Mouse (Mus musculus) heart, postnatal 36 days (tissue): ENCODE measurements around the gene Tsc22d1. TPM values are rescaled to one million over a fixed set of nuclear protein-coding genes. Genes with fewer than 3 reads are reported as not detected.
A peak's percentile ranks its signal among the peaks of the same experiment; 100 is the strongest.

Experiments used
- DNase-seq, 2 experiments: peaks; one replicate each; pipeline ENCODE4 v3.0.0; 2021 to 2022
- intact Hi-C: fragments of 180-260 bp; cut with DNase I; formaldehyde crosslinking; loops from one replicate; pipeline ENCODE4 v1.15.1; 2025
- total RNA-seq, 2 experiments: library from RNA; stranded (reverse); gene quantifications; 2 replicates each; pipeline ENCODE4 v1.2.3; 2021

Tsc22d1 gene
- total RNA-seq, 2 experiments from 2014 or later = 385 to 457 TPM

DNA sequence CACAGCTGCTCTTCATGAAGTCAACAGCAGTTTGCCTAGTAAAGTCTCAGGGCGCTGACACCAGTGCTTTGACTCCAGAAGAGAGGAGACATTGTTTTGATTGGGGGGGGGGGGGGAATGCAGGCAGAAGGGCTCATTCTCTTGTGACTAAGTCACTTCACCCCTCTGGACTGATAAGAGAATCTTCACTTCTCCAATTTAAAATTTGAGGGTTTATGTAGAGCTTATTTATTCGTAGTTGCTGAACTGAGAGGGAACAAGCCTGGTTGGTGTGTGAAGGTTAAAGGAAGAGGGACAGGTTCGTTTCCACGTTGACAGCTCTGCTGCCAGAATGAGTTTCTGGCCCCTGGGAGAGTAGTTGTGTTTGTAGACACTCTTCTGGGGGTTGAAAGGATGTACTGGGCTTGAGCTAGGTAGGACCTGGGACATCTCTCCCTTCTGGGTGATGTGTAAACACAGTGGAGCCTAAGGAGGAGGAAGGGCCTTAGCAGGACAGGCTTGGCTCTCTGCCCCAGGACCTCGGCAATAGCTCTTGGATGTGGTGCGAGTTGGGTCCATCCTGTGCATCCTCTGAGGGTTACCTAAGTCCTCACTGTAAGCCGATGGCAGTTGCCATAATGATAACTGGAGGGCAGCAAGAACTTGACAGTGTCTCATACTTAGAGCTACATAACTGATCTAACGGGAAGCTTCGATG lies 93.2 kb downstream of the Tsc22d1 start:
- DNase-seq = no peak
- intact Hi-C loops = loop anchor here (2.0 to 5.0 kb wide), 3 partner anchors 109 to 189 kb away; no protein-coding TSS in a partner anchor

DNA sequence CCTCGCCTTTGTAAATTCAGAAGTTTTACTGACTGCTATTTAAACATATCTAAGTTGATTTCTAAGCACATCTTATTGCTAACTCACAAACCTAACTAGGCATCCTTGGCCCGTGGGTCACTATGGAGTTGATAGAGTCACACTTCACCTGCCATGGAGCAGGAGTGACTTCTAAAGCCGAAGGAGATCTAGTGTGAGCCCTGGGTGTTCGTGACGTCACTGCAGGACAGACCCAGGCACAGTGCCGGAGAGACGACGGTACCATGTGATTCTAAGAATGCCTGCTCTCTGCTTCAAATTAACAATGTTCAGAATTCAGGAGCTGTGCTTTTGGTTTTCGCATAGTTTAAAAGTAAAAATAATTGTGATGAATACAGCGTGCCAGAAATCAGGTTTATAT lies 93.9 kb downstream of the Tsc22d1 start:
- intact Hi-C loops = loop anchor here (5.0 kb wide), 2 partner anchors 109 to 189 kb away; no protein-coding TSS in a partner anchor
- DNase-seq = no peak

DNA sequence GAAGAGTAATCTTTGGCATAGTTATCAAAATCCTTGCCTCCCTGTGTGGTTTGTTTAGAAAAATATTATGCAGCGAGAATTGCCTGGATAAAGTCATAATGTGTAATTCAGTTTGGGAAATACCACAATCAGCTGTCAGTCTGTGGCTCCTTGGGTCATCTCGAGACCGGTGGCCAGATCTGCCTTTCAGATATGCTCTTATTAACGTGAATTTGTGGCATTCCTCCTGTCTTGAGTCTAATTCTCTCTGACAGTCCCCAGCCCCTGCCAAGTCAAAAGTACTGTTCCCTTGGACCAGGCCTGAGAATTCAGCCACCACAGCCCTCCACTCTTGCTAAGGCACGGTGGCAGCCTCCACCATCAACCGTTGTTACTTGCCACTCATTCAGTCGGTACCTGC lies 97.2 kb downstream of the Tsc22d1 start:
- DNase-seq = no peak
- intact Hi-C loops = no loop called here

DNA sequence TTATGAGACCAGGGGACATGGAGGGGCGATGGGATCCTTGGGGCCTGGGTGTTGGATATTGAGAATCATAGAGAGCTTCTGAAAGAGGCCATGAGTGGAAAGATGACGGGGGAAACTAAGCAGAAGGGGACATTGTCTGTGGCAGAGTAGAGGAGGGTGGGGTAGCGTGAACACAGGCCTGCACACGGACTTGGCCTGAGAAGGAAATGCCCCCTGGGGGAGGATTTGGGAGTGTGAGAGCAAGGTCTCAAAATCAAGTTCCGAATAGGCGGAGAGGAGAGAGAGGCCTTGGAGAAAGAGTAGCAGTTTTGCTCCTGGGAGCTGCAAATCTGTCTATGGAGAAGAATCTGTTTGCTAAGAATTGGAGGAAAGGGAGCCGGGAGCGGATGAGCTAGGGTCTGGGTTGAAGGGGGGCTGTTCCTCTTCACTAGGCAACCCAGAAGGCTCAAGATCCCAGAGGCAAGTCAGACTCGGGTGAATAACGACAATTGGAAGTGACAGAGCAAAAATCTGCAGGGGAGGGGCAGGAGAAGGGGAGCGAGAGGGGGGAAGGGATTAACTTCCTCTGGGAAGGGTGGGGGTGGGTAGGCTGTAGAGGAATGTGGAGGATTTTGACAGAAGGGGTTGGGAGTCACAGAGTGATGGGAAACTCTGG lies 98.8 kb downstream of the Tsc22d1 start:
- intact Hi-C loops = no loop called here

DNA sequence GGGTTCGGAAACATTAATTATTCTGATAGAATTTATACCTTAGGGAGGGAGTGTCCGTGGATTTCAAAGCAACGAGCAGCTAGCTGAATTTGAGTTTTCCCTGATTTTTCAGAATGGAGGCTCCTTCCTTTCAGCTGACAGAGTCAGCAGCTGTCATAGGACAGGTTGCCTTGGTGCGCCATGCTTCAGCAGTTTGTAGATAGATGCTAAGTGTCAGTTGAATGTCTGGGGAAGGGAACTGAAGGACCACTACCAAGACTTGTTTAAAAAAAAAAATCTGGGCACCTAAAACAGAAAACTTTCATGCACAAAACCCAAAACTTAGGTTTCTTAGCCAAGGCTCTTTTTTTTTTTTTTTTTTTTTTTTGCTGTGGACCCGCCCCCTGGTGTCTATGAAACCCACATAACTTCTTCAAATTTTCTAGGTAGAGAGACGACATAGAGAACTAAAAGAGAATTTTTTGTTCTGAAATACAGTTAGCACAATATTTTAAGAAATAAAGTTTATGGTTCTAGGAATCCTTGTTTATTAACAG lies 99.4 kb downstream of the Tsc22d1 start:
- DNase-seq = no peak
- intact Hi-C loops = no loop called here

More for the DNA sequence above, 98.8 kb downstream of the Tsc22d1 start:
- DNase-seq = no peak

DNA sequence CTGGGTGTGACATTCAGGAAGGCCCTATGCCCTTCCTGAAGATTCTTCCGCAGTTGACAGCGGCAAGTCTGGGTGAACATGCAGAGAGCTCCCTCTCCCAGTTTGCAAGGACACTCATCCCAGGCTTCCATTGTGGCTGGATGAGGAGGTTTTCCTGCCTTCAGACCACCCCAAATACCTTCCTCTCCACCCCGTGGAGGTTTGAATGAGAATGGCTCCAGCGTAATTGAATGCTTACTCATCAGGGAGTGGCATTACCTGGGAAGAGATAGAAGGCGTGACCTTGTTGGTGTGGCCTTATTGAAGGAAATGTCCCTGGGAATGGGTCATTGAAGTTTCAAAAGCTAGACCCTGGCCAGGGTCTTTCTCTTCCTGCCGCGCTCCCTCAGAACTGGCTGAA lies 100.9 kb downstream of the Tsc22d1 start:
- intact Hi-C loops = no loop called here
- no peak for DNase-seq

DNA sequence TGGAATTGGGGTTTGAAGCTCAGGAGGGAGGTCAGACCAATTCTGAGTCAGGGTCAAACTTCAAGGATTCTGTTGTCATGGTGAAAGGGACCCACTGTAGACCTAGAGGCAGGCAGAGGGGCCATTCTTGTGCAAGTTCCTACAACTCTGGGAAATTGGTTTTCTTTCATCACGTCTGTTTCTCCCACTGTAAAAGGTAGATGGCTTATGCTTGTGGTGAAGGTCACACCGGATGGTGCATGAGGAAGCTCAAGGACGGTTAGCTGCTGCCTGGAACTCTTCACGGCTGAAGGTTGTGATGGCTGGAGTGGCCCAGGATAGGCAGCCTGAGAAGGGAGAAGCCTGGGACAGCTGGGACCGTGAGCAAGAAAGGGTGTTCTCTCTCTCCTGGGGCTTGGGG lies 103.5 kb downstream of the Tsc22d1 start:
- no peak for DNase-seq
- intact Hi-C loops = no loop called here

DNA sequence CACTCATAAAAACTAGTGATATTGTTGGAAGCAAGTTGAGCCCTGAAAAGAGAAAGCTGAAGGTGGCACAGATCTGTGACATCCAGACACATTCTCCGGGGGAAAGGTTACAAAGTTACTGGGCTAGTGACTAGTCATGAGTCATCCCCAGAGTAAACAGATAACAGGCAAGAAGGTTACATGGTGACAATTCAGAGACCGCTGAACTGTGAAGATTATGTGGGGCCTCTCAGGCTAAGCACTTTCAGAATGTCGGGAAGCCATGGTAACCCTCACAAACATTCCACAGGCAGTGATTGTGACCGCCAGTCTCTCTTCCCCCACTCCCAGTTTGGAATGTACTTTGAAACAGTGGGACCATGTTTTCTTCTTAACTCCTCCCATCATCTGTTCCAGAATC lies 105.8 kb downstream of the Tsc22d1 start:
- no peak for DNase-seq
- intact Hi-C loops = no loop called here

DNA sequence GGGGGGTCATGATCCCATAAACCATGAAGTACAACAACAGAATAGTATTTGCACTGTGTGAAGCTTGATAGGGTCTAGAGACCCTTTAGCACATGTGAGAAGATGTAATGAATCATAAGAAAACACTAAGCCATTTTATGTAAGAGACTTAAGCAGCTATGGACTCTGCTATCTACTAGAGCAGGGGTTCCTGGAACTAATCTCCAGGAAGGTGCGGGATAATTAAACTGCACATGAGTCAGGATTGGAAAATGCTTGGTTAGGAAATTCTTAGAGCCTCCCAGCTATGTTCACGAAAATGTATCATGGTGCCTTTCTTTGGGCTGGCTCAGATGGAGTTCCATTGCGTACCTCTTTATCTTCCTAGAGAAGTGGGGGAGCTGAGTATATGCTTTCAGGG lies 106.5 kb downstream of the Tsc22d1 start:
- DNase-seq = no peak
- intact Hi-C loops = no loop called here

DNA sequence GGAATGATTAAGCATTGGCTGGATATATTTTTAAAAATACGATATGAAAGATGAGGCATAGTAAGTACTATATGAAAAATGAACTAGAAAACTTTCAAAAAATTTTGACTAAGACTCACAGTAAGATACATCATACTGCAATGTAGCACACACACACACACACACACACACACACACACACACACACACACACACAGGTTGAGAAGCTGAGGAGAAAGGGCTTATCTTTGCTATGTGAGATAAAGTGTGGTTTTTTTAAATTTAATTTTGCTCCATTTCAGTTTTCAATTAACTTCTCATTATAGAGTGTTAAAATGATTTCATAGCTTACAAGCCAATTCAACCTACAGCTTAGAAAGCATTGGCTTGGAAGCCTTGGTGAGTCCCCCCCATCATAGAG lies 108.6 kb downstream of the Tsc22d1 start:
- intact Hi-C loops = no loop called here
- DNase-seq = no peak

DNA sequence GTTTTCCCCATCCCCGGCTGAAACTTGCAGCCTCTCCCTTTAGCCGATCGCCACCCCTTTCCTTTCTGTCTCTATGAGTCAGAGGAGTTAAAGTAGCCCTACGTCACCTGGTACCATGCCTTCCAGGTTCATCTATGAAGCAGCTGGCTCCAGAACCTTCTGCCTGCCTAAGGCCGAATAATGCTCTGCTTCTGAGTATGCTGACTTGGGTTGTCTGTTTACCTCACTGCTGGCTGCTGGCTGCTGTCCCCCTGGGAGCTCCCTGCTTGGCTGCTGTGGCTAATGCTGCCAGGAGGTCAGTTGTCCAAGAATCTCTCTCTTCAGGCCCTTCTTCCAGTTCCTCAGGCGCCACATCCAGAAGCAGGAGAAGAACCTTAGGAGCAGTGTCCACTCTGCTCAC lies 111.7 kb downstream of the Tsc22d1 start:
- intact Hi-C loops = no loop called here
- DNase-seq = peak; percentile 39 to 43

DNA sequence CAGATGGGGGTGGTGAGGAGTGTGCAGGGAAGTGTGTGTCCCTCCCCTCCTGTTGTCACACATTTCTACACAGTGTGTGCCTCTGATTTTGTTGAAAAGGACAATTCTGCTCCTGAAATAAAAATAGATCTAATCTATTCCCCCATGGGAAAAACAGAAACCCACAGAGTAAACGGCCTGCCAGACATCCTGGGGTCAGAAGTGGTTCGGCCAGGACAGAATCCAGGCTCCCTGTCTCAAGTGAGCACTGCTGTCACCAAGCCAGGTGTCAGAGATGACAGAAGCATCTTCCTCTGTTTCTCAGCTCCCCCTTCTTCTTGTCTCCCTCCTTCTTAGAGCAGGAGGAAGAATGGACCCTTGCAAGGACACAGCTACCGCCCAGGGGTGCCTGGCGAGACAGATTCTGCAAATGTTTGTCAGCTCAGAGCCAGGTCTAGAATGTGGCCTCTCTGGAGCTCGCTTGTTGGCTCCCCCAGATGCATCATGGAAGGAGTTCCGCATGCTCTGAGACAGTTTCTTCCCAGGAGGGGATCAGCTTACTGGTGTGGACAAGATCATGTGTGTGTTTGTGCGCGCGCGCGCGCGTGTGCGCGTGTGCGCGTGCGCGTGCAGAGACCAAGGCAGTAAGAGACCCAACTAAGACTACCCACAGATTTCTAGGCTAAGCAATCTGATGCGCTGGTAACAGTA lies 112.4 kb downstream of the Tsc22d1 start:
- DNase-seq = peak in 1 of 2 experiments; percentile 40
- intact Hi-C loops = no loop called here

DNA sequence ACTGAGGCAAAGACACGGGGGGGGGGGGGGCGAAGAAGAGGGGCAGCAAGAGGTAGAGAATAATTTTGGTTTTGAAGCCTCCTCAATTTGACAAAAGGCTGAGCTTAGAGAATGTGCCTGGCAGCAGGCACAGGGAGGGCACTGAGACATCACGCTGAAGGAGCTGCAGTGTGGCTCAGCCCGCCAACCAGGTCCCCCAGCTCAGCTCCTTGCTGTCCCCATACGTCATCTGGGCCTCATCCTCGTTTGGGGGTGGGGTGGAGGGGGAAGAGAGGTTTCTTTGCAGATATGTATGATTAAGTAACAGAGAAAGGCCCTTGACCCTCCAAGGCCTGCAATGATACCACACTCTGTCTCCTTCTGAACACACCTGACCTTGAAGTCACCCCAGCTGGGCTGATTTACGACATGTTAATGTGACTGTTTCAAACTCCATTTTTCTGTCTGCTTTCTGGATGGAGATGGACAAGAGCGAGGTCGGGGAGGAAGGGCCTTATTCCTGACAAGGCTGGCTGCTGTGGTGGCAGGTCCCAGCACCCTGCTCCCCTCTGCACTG lies 113.1 kb downstream of the Tsc22d1 start:
- intact Hi-C loops = no loop called here
- no peak for DNase-seq

DNA sequence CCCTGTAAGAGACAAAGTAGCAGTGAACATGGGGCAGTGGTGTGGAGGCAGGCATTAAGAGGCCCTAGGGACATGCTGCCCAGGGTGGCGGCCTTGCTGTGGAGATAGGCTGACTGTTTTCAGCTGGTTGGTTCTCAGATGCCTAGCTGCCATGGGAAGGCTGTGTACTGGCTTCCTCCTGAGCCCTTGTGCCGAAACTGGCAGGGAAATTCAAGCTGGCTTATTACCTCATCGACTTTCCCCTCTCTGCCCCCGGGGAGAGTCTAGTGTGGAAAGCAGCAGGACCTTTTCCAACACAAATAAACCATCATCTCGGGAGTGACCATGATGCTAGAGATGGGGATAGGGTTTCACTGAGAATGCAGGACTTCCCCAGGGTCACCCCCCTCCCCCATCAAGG lies 113.9 kb downstream of the Tsc22d1 start:
- intact Hi-C loops = no loop called here
- DNase-seq = peak; percentile 26 to 37

DNA sequence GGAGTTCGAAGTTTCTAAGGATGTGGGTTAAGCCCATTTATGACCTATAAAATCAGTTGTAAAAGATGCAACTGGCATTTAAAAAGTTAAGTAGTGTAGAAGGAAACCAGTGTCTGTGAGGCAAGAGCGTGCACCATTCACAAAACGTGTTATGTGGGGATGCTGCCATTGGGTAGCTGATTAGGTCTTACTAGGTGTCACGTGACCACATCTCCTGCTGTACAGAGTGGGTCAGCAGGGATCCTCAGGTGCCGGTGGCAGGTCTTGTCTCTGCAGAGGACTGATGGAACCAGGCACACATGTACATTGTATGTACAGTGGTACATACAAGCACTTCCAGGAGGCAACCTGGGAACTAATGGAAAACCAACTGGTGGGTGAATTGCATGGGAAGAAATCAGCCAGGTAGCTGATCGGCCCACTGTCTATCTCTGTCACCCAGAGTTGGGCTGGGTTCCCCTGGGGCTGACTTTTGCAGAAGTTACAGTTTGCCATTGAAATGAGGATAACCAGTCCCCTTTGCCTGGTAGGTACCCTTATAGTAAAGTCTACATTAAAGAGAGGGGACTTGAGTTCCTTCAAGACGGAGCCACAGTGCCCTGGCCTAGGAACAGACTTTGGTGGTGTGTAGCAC lies 116.4 kb downstream of the Tsc22d1 start:
- intact Hi-C loops = no loop called here
- no peak for DNase-seq

DNA sequence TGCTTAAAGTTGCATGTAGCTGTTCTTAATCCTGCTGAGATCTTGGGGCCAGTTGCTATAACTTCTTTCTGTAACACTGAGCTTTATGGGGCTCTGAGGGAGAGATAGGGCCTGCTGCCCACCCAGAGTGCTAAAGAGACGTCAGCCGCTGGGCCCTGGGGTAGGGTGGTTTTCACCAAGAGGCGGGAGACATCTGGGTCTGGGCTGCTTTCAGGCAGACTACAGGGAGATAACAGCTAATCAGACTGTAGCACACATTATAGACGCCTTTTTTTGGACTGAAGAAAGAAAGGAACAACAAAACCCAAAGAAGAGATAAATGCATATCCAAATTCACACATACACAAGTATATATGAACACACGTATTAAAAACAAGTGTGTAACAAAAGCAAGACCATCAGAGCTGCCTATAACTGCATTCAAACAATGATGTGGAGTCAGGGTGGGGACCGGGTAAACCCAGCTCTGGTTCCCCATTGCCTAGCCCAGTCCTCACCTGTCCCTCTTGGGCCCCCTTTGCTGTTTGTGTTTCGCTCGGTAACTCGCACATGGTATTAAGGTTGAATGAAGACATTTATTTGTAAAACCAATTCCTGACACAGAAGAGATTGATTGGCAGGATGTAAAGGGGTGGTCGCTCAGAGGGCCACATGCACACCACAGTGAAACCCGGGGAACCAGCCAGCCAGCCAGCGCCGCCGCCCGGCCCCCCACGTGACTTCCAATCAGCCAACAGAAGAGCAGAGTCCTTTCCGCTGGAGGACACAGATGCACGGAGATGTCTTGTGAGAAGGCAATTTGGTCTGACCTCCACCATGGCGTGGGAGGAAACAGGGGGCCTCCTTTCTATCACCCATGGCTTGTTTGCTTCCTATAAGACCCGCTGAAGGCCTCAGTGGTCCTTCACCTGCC lies 117.8 kb downstream of the Tsc22d1 start:
- intact Hi-C loops = no loop called here

DNA sequence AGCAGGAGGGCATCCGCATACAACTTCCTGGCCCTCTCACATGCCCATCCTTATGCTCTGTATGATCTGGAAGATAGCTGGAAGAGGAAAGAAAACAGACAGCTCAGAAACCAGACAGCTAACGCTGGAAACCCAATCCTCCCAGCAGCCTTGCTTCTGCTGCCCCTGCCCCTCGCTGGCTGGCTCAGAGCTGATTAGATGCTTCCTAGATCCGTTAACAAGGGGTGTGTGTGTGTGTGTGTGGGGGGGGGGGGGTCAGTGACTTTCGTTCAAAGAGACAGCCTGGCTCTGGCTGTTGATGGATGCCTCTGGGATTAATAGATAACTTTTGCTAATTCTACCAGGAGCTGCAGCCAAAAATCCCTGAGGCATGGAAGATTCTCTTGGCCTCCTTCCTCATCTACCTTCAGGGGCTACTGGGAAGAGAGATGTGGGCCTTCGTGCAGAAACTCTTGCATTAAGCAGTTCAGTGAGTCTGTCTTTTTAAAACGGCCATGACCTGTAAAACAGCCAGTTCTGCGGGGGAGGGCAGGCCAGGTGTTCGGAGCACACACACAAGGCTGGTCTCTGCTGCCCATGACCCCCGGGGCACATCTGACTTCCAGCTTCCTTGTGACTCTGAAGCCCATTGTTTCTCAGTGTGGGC lies 118.5 kb downstream of the Tsc22d1 start:
- no peak for DNase-seq
- intact Hi-C loops = no loop called here

More for the DNA sequence above, 117.8 kb downstream of the Tsc22d1 start:
- DNase-seq = no peak

DNA sequence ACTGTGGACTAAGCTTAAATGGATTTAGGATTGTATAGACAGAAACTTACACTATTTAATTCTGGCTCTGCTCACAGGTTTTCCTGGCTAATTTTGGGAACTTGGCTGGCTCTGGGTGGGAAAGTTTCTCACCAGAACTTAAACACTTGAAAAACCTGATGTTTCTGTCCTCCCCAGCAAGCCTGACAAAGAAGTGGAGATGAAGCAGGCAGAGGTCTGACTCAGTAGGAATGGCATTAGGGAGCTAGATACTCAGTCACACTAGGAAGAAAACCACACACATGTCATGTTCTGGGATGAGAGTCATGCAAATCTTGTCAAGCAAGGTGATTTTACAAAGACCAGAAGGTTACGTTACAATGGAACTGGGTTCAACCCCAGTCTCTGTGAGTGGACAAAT lies 120.3 kb downstream of the Tsc22d1 start:
- no peak for DNase-seq
- intact Hi-C loops = no loop called here

DNA sequence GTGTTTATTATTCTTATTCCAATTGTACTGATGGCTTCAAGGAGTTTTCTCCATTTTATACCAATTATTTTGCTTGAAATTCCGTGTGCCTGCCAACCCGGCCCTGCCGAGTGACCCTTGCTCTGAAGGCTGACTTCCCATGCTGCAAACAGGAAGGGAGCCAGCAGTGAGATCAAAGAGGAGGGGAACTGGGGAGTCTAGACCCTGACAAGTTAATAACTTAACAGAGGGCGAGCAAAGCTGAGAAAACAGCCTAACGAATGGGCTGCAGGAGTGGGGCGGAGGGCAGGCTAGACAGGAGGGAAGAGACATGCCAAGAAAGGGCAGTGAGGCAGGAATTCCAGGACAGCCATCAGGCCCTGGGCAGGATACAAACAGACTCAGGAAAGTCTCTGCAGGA lies 122.2 kb downstream of the Tsc22d1 start:
- no peak for DNase-seq

More for the DNA sequence above, 122.2 kb downstream of the Tsc22d1 start:
- intact Hi-C loops = no loop called here
